Mouse (Mus musculus) megakaryocyte, embryonic 14.5 days (primary cell): Measurements from ENCODE around the gene Paxx.

Experiments
- FLI1 ChIP-seq: IDR thresholded peaks from 2 replicates; pipeline ENCODE4 v1.6.1; 2012; ENCODE audit warnings: low read length, inconsistent platforms, mixed read lengths
- GATA1 ChIP-seq: IDR thresholded peaks from 3 replicates; pipeline ENCODE4 v1.6.1; 2012; ENCODE audit warnings: mixed read lengths, low read length, inconsistent platforms, borderline replicate concordance

DNA sequence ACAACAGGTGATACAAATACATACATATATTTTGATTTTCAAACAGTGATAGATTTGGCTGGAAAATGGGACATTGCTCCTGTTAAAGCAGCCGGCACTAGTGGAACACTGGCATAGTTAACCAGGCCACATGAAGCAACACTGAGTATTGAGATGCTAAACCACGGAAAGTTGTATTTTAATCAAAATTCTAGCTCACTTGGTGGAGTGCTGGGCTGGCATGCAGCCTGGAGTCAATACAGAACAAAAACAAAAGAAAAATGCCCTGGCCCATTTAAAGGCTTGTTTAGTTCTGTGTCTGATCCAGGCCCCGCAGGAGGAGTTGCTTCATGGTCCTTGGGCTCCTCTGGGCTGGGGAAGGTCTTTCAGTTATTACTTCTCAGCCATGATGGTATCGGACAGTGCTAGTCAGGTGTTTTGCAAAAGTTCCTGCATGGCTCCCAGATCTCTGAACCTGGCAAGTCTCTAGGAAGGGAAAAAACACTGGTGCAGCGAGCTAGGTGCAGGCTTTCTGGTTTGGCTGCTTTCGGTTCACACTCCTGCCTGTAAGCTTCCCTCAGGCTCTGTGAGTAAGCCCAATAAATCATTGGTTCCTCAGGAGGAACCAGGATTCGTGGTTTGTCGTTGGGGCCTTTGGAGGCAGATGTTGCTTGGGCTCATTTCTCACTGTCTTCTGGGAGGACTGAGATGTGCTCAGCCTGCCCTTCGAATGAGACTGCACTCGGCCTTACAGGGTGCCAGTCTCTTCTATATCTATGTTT is 18.8 kb upstream of the Paxx start:
- TF ChIP-seq GATA1 (no peak), FLI1 (no peak)
